Mouse (Mus musculus) kidney, postnatal 0 days (tissue): ENCODE data around the gene Tnip1. TPM values are rescaled to one million over a fixed set of nuclear protein-coding genes. Genes with fewer than 3 reads are reported as not detected.

Source experiments
- ATAC-seq: fragments of 200-750 bp; cut with Nextera tagmentation; replicated peaks from 2 replicates; pipeline ENCODE4 v1.8.0; 2017; ENCODE audit warnings: low read depth, moderate number of reproducible peaks, moderate TSS enrichment, moderate library complexity; ENCODE audit not compliant: low FRiP score
- DNase-seq: peaks from one replicate; pipeline ENCODE4 v3.0.0-alpha.2; 2016; ENCODE audit warnings: low spot score
- H3K27ac ChIP-seq: fragments of 300-500 bp; sonication (generic); 2 replicates; pipeline ENCODE4 v1.5.1; 2014; ENCODE audit warnings: mild to moderate bottlenecking
- H3K27me3 ChIP-seq: fragments of 300-500 bp; sonication (generic); 2 replicates; pipeline ENCODE4 v1.6.1; 2014; ENCODE audit warnings: low read length, mixed read lengths; ENCODE audit not compliant: insufficient read depth
- H3K36me3 ChIP-seq: fragments of 300-500 bp; sonication (generic); 2 replicates; pipeline ENCODE4 v1.6.1; 2014; ENCODE audit warnings: low read length, mixed read lengths; ENCODE audit not compliant: insufficient read depth
- H3K4me1 ChIP-seq: fragments of 300-500 bp; sonication (generic); replicated peaks from 2 replicates; pipeline ENCODE4 v1.6.1; 2014; ENCODE audit warnings: antibody characterized with exemption, low read length, mixed read lengths; ENCODE audit not compliant: insufficient read depth
- H3K4me2 ChIP-seq: fragments of 300-500 bp; sonication (generic); 2 replicates; pipeline ENCODE4 v1.6.1; 2014; ENCODE audit warnings: mild to moderate bottlenecking, low read length, moderate library complexity, mixed read lengths
- H3K4me3 ChIP-seq: fragments of 300-500 bp; sonication (generic); replicated peaks from 2 replicates; pipeline ENCODE4 v1.5.1; 2014; ENCODE audit warnings: low read depth, low read length
- H3K9ac ChIP-seq: fragments of 300-500 bp; sonication (generic); 2 replicates; pipeline ENCODE4 v1.6.1; 2014; ENCODE audit warnings: low read depth, low read length
- H3K9me3 ChIP-seq: fragments of 300-500 bp; sonication (generic); replicated peaks from 2 replicates; pipeline ENCODE4 v1.6.1; 2016; ENCODE audit warnings: low read length, inconsistent platforms, mixed read lengths
- CTCF ChIP-seq: IDR thresholded peaks from 2 replicates; pipeline ENCODE4 v1.5.1; 2016; ENCODE audit warnings: antibody characterized with exemption, low read depth, mild to moderate bottlenecking, moderate library complexity
- WGBS: fragments of 180-500 bp; shearing (Covaris S2); extraction: QIAGEN DNeasy Blood & Tissue Kit; methylation state at CpG from one replicate; pipeline ENCODE4 v1.1.7; 2014; 5-methylcytosine and 5-hydroxymethylcytosine counted together
- polyA plus RNA-seq: library from polyadenylated mRNA; unstranded; fragments of >200 nt; fragmentation: Nextera tagmentation; extraction: Ambion mirVana; gene quantifications from 2 replicates; pipeline ENCODE4 v1.2.1, GENCODE M21; 2015

The Tnip1 gene
- polyA plus RNA-seq: 17.5 and 20.3 TPM in 2 replicates

GRCm38 (mm10) chr11:54962810-54963209 is at the start of gene Tnip1:
Gene Tnip1 (minus strand): TSS chr11:54962917.
- Histone ChIP-seq H3K9ac (no peak within 1 kb of the TSS), H3K9me3 (no peaks in the 10 kb centered on the region), H3K4me3 (no peak within 1 kb of the TSS), H3K4me2 (peak within 1 kb of the TSS; percentile 11; the same call in 1 of the 2 replicates), H3K36me3 (no peaks in the 10 kb centered on the region), H3K27me3 (no peaks in the 10 kb centered on the region), H3K4me1 (no peaks in the 10 kb centered on the region), H3K27ac (no peak within 1 kb of the TSS)
- TF ChIP-seq CTCF: no peak
- DNase-seq (no peak), ATAC-seq (0 out of 2 replicates have a peak, but pooled peaks have one; percentile 40)
- WGBS: 36% methylated on average over 6 of the region's 6 CpGs

- Histone ChIP-seq H3K4me1 (no peaks in the 10 kb centered on the region), H3K9ac (no peak overlapping the region), H3K4me2 (no peak overlapping the region), H3K36me3 (peaks cover 44% of the 10 kb centered on the region), H3K9me3 (no peaks in the 10 kb centered on the region), H3K27me3 (no peaks in the 10 kb centered on the region), H3K4me3 (no peak overlapping the region), H3K27ac (no peak overlapping the region)
- TF ChIP-seq CTCF: no peak
- no peak for DNase-seq
- 59% methylated on average over 3 of the region's 3 CpGs for WGBS
- ATAC-seq: no peak
Observed at GRCm38 (mm10) chr11:55011440-55011839, 48.7 kb upstream of the Tnip1 start.

GRCm38 (mm10) chr11:55008230-55008629 is 45.5 kb upstream of the Tnip1 start:
- Histone ChIP-seq H3K9ac (no peak overlapping the region), H3K4me3 (no peak overlapping the region), H3K9me3 (no peaks in the 10 kb centered on the region), H3K36me3 (peaks cover 59% of the 10 kb centered on the region), H3K27ac (no peak overlapping the region), H3K4me2 (no peak overlapping the region), H3K4me1 (no peaks in the 10 kb centered on the region), H3K27me3 (no peaks in the 10 kb centered on the region)
- DNase-seq: no peak
- 62% methylated on average over 6 of the region's 6 CpGs for WGBS
- ATAC-seq: no peak
- TF ChIP-seq CTCF: no peak

GRCm38 (mm10) chr11:55005684-55006083 is 43.0 kb upstream of the Tnip1 start:
- ATAC-seq (no peak), DNase-seq (no peak)
- WGBS: 83% methylated on average over 5 of the region's 5 CpGs
- H3K27me3 ChIP-seq: no peaks in the 10 kb centered on the region
- H3K9me3 ChIP-seq: no peaks in the 10 kb centered on the region
- no peak overlapping the region for H3K9ac ChIP-seq
- H3K36me3 ChIP-seq: peaks cover 64% of the 10 kb centered on the region
- H3K27ac ChIP-seq: no peak overlapping the region
- no peak overlapping the region for H3K4me2 ChIP-seq
- H3K4me1 ChIP-seq: no peaks in the 10 kb centered on the region
- peak; percentile 50 for TF ChIP-seq CTCF
- no peak overlapping the region for H3K4me3 ChIP-seq

- Histone ChIP-seq H3K4me3 (no peak overlapping the region), H3K4me2 (no peak overlapping the region), H3K9ac (no peak overlapping the region), H3K9me3 (no peaks in the 10 kb centered on the region), H3K27ac (no peak overlapping the region), H3K36me3 (peaks cover 59% of the 10 kb centered on the region), H3K4me1 (no peaks in the 10 kb centered on the region), H3K27me3 (no peaks in the 10 kb centered on the region)
- no peak for DNase-seq
- ATAC-seq: no peak
- no peak for TF ChIP-seq CTCF
- WGBS: 82% methylated on average over 7 of the region's 7 CpGs
Observed at GRCm38 (mm10) chr11:55004970-55005502, 42.3 kb upstream of the Tnip1 start.

- Histone ChIP-seq H3K27me3 (no peaks in the 10 kb centered on the region), H3K4me1 (no peaks in the 10 kb centered on the region), H3K27ac (no peak overlapping the region), H3K4me3 (no peak overlapping the region), H3K36me3 (peaks cover 48% of the 10 kb centered on the region), H3K9me3 (no peaks in the 10 kb centered on the region), H3K4me2 (no peak overlapping the region), H3K9ac (no peak overlapping the region)
- 69% methylated on average over 2 of the region's 2 CpGs for WGBS
- TF ChIP-seq CTCF: no peak
- no peak for ATAC-seq
- no peak for DNase-seq
Observed at GRCm38 (mm10) chr11:54998708-54999107, 36.0 kb upstream of the Tnip1 start.

- Histone ChIP-seq H3K4me2 (no peak overlapping the region), H3K9ac (no peak overlapping the region), H3K4me3 (no peak overlapping the region), H3K9me3 (no peaks in the 10 kb centered on the region), H3K36me3 (peaks cover 44% of the 10 kb centered on the region), H3K27ac (no peak overlapping the region), H3K27me3 (no peaks in the 10 kb centered on the region), H3K4me1 (no peaks in the 10 kb centered on the region)
- peak; percentile 89 for DNase-seq
- TF ChIP-seq CTCF: peak; percentile 94
- 9% methylated on average over 12 of the region's 12 CpGs for WGBS
- peak; percentile 78 for ATAC-seq
Observed at GRCm38 (mm10) chr11:54998284-54998683, 35.6 kb upstream of the Tnip1 start.
